Mouse (Mus musculus) kidney, adult 2 months (tissue): Measurements from ENCODE around the gene Senp6. TPM values are rescaled to one million over a fixed set of nuclear protein-coding genes. Genes with fewer than 3 reads are reported as not detected.

Experiments used
- DNase-seq: peaks from one replicate; pipeline ENCODE4 v3.0.0; 2021
- H3K27ac ChIP-seq: fragments of 200-500 bp; 2 replicates; pipeline ENCODE4 v1.5.1; 2012; ENCODE audit warnings: low read depth, low read length, control low read depth, inconsistent platforms; ENCODE audit not compliant: insufficient read depth
- H3K27me3 ChIP-seq: fragments of 200-500 bp; replicated peaks from 2 replicates; pipeline ENCODE4 v1.6.1; 2012; ENCODE audit warnings: mild to moderate bottlenecking, moderate library complexity, low read length, inconsistent platforms; ENCODE audit not compliant: control insufficient read depth, insufficient read depth
- H3K36me3 ChIP-seq: fragments of 200-500 bp; 2 replicates; pipeline ENCODE4 v1.6.1; 2012; ENCODE audit warnings: mild to moderate bottlenecking, moderate library complexity, low read length, inconsistent platforms; ENCODE audit not compliant: control insufficient read depth, insufficient read depth
- H3K4me1 ChIP-seq: fragments of 200-500 bp; 2 replicates; pipeline ENCODE4 v1.6.1; 2011; ENCODE audit warnings: low read length; ENCODE audit not compliant: control insufficient read depth, insufficient read depth
- H3K4me3 ChIP-seq: fragments of 200-500 bp; 2 replicates; pipeline ENCODE4 v1.5.1; 2011; ENCODE audit warnings: mild to moderate bottlenecking, low read depth, low read length, control low read depth; ENCODE audit not compliant: insufficient read depth
- CTCF ChIP-seq: fragments of 200-500 bp; conservative IDR thresholded peaks from 2 replicates; pipeline ENCODE4 v1.5.1; 2011; ENCODE audit warnings: low read depth, mild to moderate bottlenecking, control low read depth, low read length, moderate library complexity, mixed read lengths; ENCODE audit not compliant: insufficient read depth, insufficient read length
- POLR2A ChIP-seq: fragments of 200-500 bp; IDR thresholded peaks from one replicate; pipeline ENCODE4 v1.6.1; 2011; ENCODE audit warnings: low read depth, low read length, control low read depth
- whole genome bisulfite sequencing: fragments of 180-500 bp; shearing (Covaris S2); methylation state at CpG from one replicate; pipeline ENCODE4 v1.1.7; 2018; 5-methylcytosine and 5-hydroxymethylcytosine counted together
- polyA plus RNA-seq: library from polyadenylated mRNA; depleted of rRNA; stranded (reverse); fragments of >200 nt; gene quantifications from 2 replicates; pipeline ENCODE4 v1.2.3, GENCODE M21; 2012

Gene Senp6
- polyA plus RNA-seq, 1 experiment: 23.9 TPM

DNA sequence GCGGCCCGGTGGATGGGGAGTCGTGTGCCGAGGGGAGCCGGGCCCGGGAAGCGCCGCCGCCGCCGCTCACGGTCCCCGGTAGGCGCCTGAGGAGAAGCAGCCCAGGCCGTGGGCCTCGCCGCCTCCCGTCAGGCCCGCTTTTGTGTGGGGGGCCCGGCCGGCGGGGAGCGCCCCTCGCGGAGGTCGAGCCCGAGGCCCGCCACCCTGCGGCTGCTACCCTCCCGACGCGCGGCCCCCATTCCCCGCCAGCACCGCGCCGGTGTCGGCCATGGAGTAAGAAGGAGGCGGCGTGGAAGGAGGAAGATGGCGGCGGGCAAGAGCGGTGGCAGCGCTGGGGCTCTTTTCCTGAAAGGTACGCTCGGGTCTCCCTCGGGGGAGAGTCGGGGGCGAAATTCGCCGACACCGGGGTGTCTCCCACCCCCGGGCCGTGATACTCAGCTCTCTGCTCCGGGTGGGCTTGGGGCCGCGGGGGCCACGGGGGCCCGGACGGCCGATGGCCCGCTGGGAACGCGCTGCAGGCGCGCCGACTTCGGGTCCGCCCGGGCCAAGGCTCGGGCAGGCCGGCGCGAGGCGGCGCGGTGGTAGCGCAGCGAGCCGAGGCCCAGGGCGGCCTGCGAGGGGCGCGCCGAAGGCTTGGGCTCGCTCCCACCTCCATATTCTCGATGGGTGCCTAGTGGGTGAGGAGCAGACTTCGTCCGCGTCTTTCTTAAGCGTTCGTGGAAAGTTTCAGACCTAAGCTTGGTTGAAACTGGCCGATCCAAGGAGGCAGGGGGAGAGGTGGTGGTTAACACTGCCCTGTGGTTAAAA lies 721 bp downstream of the Senp6 start:
- peak overlapping the region; percentile 98 for H3K4me3 ChIP-seq
- no peaks in the 10 kb centered on the region for H3K36me3 ChIP-seq
- H3K27me3 ChIP-seq: no peaks in the 10 kb centered on the region
- TF ChIP-seq POLR2A: no peak
- TF ChIP-seq CTCF: no peak
- H3K27ac ChIP-seq: peak overlapping the region; percentile 84
- peaks cover 18% of the 10 kb centered on the region for H3K4me1 ChIP-seq
- 1% methylated on average over 90 of the region's 93 CpGs for WGBS
- DNase-seq: peak; percentile 77

DNA sequence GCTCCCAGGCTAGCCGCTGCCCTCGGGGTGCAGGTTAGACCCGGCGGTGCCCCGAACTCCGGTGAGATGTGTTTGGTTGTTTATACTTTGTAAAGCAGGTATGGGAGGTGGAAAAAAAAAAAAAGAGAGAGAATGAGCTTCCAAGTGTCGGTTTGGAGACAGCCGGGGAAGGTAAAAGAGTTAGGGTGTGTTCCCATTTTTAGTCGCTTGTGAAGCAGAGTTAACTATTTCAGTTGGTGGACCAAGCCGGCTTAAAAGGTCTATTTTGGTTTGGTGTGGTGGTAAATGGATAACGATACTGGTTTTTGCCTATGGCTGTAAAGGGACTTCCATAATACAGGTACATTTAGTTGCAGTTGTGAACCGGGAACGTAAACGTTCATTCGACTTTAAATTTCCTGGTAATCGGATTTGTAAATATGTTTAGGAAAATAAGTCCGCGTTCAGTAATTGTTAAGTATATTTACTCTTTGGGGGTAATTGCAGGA lies 1.4 kb downstream of the Senp6 start:
- Histone ChIP-seq H3K27ac (peak overlapping the region; percentile 84), H3K27me3 (no peaks in the 10 kb centered on the region), H3K4me3 (peak overlapping the region; percentile 98), H3K4me1 (peaks cover 21% of the 10 kb centered on the region), H3K36me3 (no peaks in the 10 kb centered on the region)
- WGBS: under 1% methylated on average over 18 of the region's 18 CpGs
- no peak for DNase-seq
- TF ChIP-seq POLR2A: no peak
- TF ChIP-seq CTCF: no peak

DNA sequence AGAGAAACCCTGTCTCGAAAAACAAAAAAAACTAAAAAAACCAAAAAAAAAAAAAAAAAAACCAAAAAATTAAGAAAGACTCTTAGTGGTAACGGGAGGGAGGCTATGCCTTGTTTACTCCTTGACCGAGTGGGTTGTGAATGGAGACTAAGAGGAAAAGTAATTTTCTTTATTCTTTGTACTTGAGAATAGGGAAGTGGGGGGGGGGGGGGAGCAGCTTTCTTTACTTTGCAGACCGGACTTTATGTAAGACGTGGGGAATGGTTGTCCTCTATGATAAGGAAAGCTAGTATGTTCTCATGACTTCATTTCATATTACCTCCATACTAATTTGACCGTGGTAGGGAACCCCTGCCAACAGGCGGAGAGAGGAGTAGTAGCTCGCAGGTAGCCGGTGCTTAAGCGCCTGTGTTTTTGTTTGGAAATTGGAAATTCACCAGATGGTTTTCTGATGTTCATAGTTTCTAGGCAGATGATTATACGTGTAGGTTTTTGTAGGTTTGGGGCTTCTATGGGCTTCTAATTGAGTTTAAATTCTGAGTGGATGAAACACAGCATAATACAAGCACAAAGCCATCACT lies 2.1 kb downstream of the Senp6 start:
- WGBS: 15% methylated on average over 11 of the region's 11 CpGs
- peak overlapping the region; percentile 98 for H3K4me3 ChIP-seq
- no peak for DNase-seq
- no peaks in the 10 kb centered on the region for H3K27me3 ChIP-seq
- no peak overlapping the region for H3K27ac ChIP-seq
- no peak for TF ChIP-seq CTCF
- TF ChIP-seq POLR2A: no peak
- no peaks in the 10 kb centered on the region for H3K36me3 ChIP-seq
- H3K4me1 ChIP-seq: peaks cover 24% of the 10 kb centered on the region

DNA sequence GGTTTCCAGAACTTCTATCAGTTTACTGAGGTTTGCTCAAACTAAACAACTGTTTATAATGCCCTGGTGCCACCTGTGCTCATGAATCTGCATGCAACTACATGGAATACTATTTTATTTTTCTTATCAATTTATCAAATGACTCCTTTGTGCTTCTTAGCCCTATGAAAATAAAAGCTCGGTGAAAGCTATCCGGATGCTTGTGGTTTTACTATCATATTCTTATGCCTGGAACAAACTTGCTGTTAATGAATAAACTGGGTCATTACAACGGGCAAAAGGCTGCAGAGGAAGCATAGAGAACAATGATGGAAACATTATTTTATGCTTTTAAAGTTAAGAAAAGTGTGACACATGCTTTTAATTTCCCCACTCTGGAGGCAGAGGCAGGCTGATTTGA lies 3.3 kb downstream of the Senp6 start:
- TF ChIP-seq CTCF (no peak), POLR2A (no peak)
- WGBS: 7% methylated on average over 3 of the region's 3 CpGs
- H3K27me3 ChIP-seq: no peaks in the 10 kb centered on the region
- no peak overlapping the region for H3K4me3 ChIP-seq
- no peaks in the 10 kb centered on the region for H3K36me3 ChIP-seq
- peaks cover 28% of the 10 kb centered on the region for H3K4me1 ChIP-seq
- peak; percentile 57 for DNase-seq
- peak overlapping the region; percentile 56 for H3K27ac ChIP-seq

DNA sequence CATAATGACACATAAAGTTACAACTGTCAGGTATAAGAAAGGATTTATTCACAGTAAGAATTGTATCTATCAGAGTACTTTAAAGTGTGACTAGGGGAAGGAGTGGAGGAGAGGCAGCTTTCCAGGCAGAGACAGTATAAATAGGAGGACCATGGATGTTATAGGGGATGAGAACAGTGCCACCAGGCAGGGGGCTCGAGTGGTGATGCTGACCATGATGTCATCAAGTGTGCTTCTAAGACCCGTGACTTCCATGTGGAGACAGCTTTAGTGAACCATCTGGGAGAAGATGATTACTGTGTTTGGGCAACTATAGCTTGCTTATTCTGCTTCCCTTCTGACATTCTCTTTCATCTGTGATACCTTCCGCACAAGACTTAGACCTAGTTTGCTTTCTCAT lies 4.9 kb downstream of the Senp6 start:
- H3K4me3 ChIP-seq: no peak overlapping the region
- 39% methylated on average over 3 of the region's 3 CpGs for WGBS
- H3K36me3 ChIP-seq: no peaks in the 10 kb centered on the region
- H3K4me1 ChIP-seq: peaks cover 31% of the 10 kb centered on the region
- DNase-seq: no peak
- peak overlapping the region; percentile 45 for H3K27ac ChIP-seq
- no peaks in the 10 kb centered on the region for H3K27me3 ChIP-seq
- no peak for TF ChIP-seq CTCF
- TF ChIP-seq POLR2A: no peak

DNA sequence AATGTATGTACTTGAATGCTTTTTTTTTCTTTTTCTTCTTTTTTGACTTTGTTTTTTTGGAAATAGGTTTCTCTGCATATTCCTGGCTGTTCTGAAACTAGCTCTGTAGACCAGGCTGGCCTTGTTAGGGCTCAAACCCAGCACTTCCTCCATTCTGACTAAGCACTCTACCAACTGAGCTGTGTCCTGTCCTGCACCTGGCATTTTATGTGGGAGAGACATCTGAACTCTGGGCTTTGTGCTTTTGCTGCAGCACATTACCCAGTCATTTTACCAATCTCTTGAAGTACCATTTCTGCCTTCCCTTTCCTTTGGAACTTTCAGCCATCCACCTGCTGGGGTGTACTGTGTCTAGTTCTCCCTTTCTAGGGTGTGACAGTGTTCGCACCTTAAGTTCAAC lies 7.4 kb downstream of the Senp6 start:
- no peak overlapping the region for H3K4me3 ChIP-seq
- no peak overlapping the region for H3K27ac ChIP-seq
- TF ChIP-seq CTCF: no peak
- TF ChIP-seq POLR2A: no peak
- no peaks in the 10 kb centered on the region for H3K27me3 ChIP-seq
- WGBS: 84% methylated on average over 1 of the region's 1 CpGs
- DNase-seq: no peak
- H3K36me3 ChIP-seq: no peaks in the 10 kb centered on the region
- H3K4me1 ChIP-seq: peaks cover 30% of the 10 kb centered on the region

DNA sequence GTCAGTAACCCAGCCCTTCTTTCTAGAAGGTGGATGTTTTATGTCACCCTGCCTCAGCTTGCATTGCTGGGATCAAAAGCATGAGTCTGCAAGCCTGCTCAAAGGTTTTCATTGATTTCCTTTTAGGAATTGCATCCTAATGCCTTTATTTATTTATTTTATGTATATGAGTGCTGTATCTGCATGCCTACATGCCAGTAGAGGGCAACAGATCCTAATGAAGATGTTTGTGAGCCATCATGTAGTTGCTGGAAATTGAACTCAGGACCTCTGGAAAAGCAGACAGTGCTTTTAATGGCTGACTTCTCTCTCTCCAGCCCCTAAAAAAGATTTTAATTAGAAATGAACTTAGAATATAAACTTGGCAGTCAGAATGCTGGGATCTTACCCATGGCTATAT lies 8.2 kb downstream of the Senp6 start:
- TF ChIP-seq POLR2A (no peak), CTCF (no peak)
- H3K4me3 ChIP-seq: no peak overlapping the region
- H3K27ac ChIP-seq: no peak overlapping the region
- no peaks in the 10 kb centered on the region for H3K36me3 ChIP-seq
- no peaks in the 10 kb centered on the region for H3K27me3 ChIP-seq
- H3K4me1 ChIP-seq: peaks cover 28% of the 10 kb centered on the region
- DNase-seq: no peak
